Mouse (Mus musculus) G1E (cell line): Measurements from ENCODE around the gene 9230112D13Rik.

Source experiments
- CTCF ChIP-seq: IDR thresholded peaks from 2 replicates; pipeline ENCODE4 v1.5.1; 2012; ENCODE audit warnings: low read depth, low read length, inconsistent platforms, mixed read lengths
- GATA1 ChIP-seq: IDR thresholded peaks from 2 replicates; pipeline ENCODE4 v1.6.1; 2012; ENCODE audit warnings: borderline replicate concordance, low read length, inconsistent platforms, mixed read lengths
- TAL1 ChIP-seq: conservative IDR thresholded peaks from 2 replicates; pipeline ENCODE4 v1.6.1; 2012; ENCODE audit warnings: low read depth, low read length, inconsistent platforms, mixed read lengths

DNA sequence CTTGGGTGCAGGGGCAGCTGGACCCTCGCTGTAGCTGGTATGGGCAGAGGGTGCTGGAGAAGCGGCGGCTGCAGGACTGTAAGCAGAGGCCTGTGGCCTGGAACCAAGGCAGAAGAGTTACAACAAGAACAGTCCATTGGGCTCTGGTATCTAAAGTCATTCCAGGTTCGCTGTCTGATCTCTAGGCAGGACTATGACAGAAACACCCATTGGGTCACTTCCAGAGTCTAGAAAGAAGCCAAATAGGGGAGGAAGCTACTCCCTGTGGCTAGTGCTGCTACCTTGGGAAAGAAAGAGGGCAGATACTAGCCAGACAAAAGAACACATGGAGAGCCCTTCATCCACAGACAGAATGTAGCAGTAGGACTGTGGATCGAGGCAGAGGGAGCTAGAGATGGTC lies 29.6 kb upstream of the 9230112D13Rik start:
- no peak for TF ChIP-seq CTCF
- TF ChIP-seq TAL1 = no peak
- no peak for TF ChIP-seq GATA1
